Mouse (Mus musculus) kidney, postnatal 0 days (tissue): ENCODE measurements around the gene Olfr450. TPM values are rescaled to one million over a fixed set of nuclear protein-coding genes. Genes with fewer than 3 reads are reported as not detected.

Source experiments
- ATAC-seq: fragments of 200-750 bp; cut with Nextera tagmentation; replicated peaks from 2 replicates; pipeline ENCODE4 v1.8.0; 2017; ENCODE audit warnings: low read depth, moderate number of reproducible peaks, moderate TSS enrichment, moderate library complexity; ENCODE audit not compliant: low FRiP score
- DNase-seq: peaks from one replicate; pipeline ENCODE4 v3.0.0-alpha.2; 2016; ENCODE audit warnings: low spot score
- H3K27ac ChIP-seq: fragments of 300-500 bp; sonication (generic); 2 replicates; pipeline ENCODE4 v1.5.1; 2014; ENCODE audit warnings: mild to moderate bottlenecking
- H3K27me3 ChIP-seq: fragments of 300-500 bp; sonication (generic); 2 replicates; pipeline ENCODE4 v1.6.1; 2014; ENCODE audit warnings: low read length, mixed read lengths; ENCODE audit not compliant: insufficient read depth
- H3K36me3 ChIP-seq: fragments of 300-500 bp; sonication (generic); 2 replicates; pipeline ENCODE4 v1.6.1; 2014; ENCODE audit warnings: low read length, mixed read lengths; ENCODE audit not compliant: insufficient read depth
- H3K4me1 ChIP-seq: fragments of 300-500 bp; sonication (generic); replicated peaks from 2 replicates; pipeline ENCODE4 v1.6.1; 2014; ENCODE audit warnings: antibody characterized with exemption, low read length, mixed read lengths; ENCODE audit not compliant: insufficient read depth
- H3K4me2 ChIP-seq: fragments of 300-500 bp; sonication (generic); 2 replicates; pipeline ENCODE4 v1.6.1; 2014; ENCODE audit warnings: mild to moderate bottlenecking, low read length, moderate library complexity, mixed read lengths
- H3K4me3 ChIP-seq: fragments of 300-500 bp; sonication (generic); replicated peaks from 2 replicates; pipeline ENCODE4 v1.5.1; 2014; ENCODE audit warnings: low read depth, low read length
- H3K9ac ChIP-seq: fragments of 300-500 bp; sonication (generic); 2 replicates; pipeline ENCODE4 v1.6.1; 2014; ENCODE audit warnings: low read depth, low read length
- H3K9me3 ChIP-seq: fragments of 300-500 bp; sonication (generic); replicated peaks from 2 replicates; pipeline ENCODE4 v1.6.1; 2016; ENCODE audit warnings: low read length, inconsistent platforms, mixed read lengths
- CTCF ChIP-seq: IDR thresholded peaks from 2 replicates; pipeline ENCODE4 v1.5.1; 2016; ENCODE audit warnings: antibody characterized with exemption, low read depth, mild to moderate bottlenecking, moderate library complexity
- WGBS: fragments of 180-500 bp; shearing (Covaris S2); extraction: QIAGEN DNeasy Blood & Tissue Kit; methylation state at CpG from one replicate; pipeline ENCODE4 v1.1.7; 2014; 5-methylcytosine and 5-hydroxymethylcytosine counted together
- polyA plus RNA-seq: library from polyadenylated mRNA; unstranded; fragments of >200 nt; fragmentation: Nextera tagmentation; extraction: Ambion mirVana; gene quantifications from 2 replicates; pipeline ENCODE4 v1.2.1, GENCODE M21; 2015

Gene Olfr450
- not detected in 2 replicates for polyA plus RNA-seq

DNA sequence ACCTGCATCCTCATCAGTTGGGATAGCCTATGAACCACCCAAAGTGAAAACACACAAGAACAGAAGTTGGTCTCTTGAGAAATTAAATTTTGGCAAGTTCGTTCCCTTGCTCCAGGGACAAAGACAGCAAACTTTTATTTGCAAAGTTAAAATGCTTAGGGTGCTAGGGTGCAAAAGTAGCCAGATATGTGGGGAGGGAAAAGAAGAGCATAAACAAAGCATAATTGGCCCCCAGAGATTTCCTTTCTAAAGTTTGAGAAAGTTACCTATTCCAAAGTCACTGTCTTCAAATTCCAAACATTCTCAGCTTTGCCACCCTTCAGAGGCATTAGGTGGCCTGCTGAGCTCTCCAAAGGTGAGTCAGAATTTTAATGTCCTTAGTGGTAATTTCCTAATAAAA is at the start of gene Olfr450:
Gene Olfr450 (plus strand): TSS at position 301 of the 400 bp plus-strand sequence.
- H3K4me2 ChIP-seq, result no peak within 1 kb of the TSS
- ATAC-seq, result no peak
- WGBS, result 85% methylated on average over 1 of the region's 1 CpGs
- no peak within 1 kb of the TSS for H3K4me3 ChIP-seq
- DNase-seq, result no peak
- no peak within 1 kb of the TSS for H3K27ac ChIP-seq
- no peaks in the 10 kb centered on the region for H3K9me3 ChIP-seq
- TF ChIP-seq CTCF, result no peak
- no peak within 1 kb of the TSS for H3K9ac ChIP-seq
- no peaks in the 10 kb centered on the region for H3K4me1 ChIP-seq
- H3K27me3 ChIP-seq, result no peaks in the 10 kb centered on the region
- H3K36me3 ChIP-seq, result no peaks in the 10 kb centered on the region

- no peak overlapping the region for H3K4me2 ChIP-seq
- 91% methylated on average over 1 of the region's 1 CpGs for WGBS
- no peak overlapping the region for H3K9ac ChIP-seq
- ATAC-seq, result no peak
- no peak for TF ChIP-seq CTCF
- H3K36me3 ChIP-seq, result no peaks in the 10 kb centered on the region
- H3K27ac ChIP-seq, result no peak overlapping the region
- no peaks in the 10 kb centered on the region for H3K27me3 ChIP-seq
- no peaks in the 10 kb centered on the region for H3K9me3 ChIP-seq
- no peak overlapping the region for H3K4me3 ChIP-seq
- no peak for DNase-seq
- no peaks in the 10 kb centered on the region for H3K4me1 ChIP-seq
Observed at GRCm38 (mm10) chr6:42777066-42777465, 34.7 kb upstream of the Olfr450 start.

DNA sequence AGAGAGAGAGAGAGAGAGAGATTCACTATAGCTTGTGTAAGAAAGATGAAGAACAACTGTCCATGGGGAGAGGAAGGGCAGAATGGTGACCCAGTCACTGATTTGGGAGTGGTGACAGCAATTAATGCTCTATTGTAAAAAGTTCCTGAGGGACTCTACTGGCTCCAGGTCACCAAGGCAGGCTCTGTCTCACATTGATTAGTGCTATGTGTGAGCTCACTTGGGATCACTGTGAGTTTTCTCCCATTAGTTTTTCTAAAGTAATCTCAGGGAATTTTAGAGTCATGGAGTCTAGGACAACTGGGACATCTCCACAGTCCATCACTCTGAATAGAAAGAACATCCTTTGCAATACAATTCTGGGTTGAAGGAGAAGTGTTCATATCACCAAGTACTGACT is 26.9 kb upstream of the Olfr450 start, which contains the start of gene Olfr452:
Gene Olfr452 (plus strand): TSS at position 301 of the 400 bp plus-strand sequence.
- H3K27ac ChIP-seq, result no peak within 1 kb of the TSS
- no peak within 1 kb of the TSS for H3K4me3 ChIP-seq
- no peak within 1 kb of the TSS for H3K9ac ChIP-seq
- TF ChIP-seq CTCF, result no peak
- H3K36me3 ChIP-seq, result no peaks in the 10 kb centered on the region
- H3K27me3 ChIP-seq, result no peaks in the 10 kb centered on the region
- DNase-seq (no peak), ATAC-seq (no peak)
- no peaks in the 10 kb centered on the region for H3K4me1 ChIP-seq
- no peaks in the 10 kb centered on the region for H3K9me3 ChIP-seq
- H3K4me2 ChIP-seq, result no peak within 1 kb of the TSS

DNA sequence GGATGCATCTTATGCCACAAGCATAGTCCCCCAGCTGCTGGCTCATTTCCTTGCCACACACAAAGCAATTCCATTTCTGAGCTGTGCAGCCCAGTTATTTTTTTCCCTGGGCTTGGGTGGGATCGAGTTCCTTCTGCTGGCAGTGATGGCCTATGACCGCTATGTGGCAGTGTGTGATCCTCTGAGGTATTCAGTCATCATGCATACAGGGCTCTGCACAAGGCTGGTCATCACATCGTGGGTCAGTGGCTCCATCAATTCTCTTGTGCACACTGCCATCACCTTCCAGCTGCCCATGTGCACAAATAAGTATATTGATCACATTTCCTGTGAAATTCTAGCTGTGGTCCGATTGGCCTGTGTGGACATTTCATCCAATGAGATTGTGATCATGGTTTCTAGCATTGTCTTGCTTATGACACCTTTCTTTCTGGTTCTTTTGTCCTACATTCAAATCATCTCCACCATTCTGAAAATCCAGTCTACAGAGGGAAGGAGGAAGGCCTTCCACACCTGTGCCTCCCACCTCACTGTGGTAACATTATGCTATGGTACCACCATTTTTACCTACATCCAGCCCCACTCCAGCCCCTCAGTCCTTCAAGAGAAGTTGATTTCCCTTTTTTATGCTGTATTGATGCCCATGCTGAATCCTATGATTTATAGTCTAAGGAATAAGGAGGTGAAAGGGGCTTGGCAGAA is 21.3 kb upstream of the Olfr450 start:
- Histone ChIP-seq H3K4me2 (no peak overlapping the region), H3K4me3 (no peak overlapping the region), H3K9ac (no peak overlapping the region), H3K9me3 (no peaks in the 10 kb centered on the region), H3K36me3 (no peaks in the 10 kb centered on the region), H3K27me3 (no peaks in the 10 kb centered on the region), H3K4me1 (no peaks in the 10 kb centered on the region), H3K27ac (no peak overlapping the region)
- ATAC-seq (0 out of 2 replicates have a peak, but pooled peaks have one; percentile 40), DNase-seq (no peak)
- WGBS, result 40% methylated on average over 4 of the region's 4 CpGs
- peak; percentile 29; the same call in 1 of the 2 replicates for TF ChIP-seq CTCF

GRCm38 (mm10) chr6:42790949-42791556 is 20.7 kb upstream of the Olfr450 start:
- H3K9ac ChIP-seq, result no peak overlapping the region
- H3K4me1 ChIP-seq, result no peaks in the 10 kb centered on the region
- no peak for ATAC-seq
- no peak overlapping the region for H3K4me3 ChIP-seq
- no peaks in the 10 kb centered on the region for H3K36me3 ChIP-seq
- TF ChIP-seq CTCF, result no peak
- H3K4me2 ChIP-seq, result no peak overlapping the region
- DNase-seq, result no peak
- no peaks in the 10 kb centered on the region for H3K27me3 ChIP-seq
- H3K9me3 ChIP-seq, result no peaks in the 10 kb centered on the region
- no peak overlapping the region for H3K27ac ChIP-seq
- WGBS, result 82% methylated on average over 9 of the region's 9 CpGs

- 84% methylated on average over 3 of the region's 3 CpGs for WGBS
- no peak overlapping the region for H3K4me3 ChIP-seq
Observed at GRCm38 (mm10) chr6:42794982-42795381, 16.8 kb upstream of the Olfr450 start.

More at GRCm38 (mm10) chr6:42794982-42795381, 16.8 kb upstream of the Olfr450 start:
- ATAC-seq (no peak), DNase-seq (no peak)
- Histone ChIP-seq H3K9me3 (no peaks in the 10 kb centered on the region), H3K9ac (no peak overlapping the region), H3K27me3 (no peaks in the 10 kb centered on the region), H3K27ac (no peak overlapping the region), H3K4me1 (no peaks in the 10 kb centered on the region), H3K4me2 (no peak overlapping the region), H3K36me3 (no peaks in the 10 kb centered on the region)
- no peak for TF ChIP-seq CTCF
